Mouse (Mus musculus) kidney, postnatal 25 days (tissue): Measurements from ENCODE around the gene Ephb2.

Source experiments
- DNase-seq, 2 experiments: peaks; one replicate each; pipeline ENCODE4 v3.0.0; 2021; ENCODE audit warnings: mixed read lengths in 2 of 2

Gene Ephb2

DNA sequence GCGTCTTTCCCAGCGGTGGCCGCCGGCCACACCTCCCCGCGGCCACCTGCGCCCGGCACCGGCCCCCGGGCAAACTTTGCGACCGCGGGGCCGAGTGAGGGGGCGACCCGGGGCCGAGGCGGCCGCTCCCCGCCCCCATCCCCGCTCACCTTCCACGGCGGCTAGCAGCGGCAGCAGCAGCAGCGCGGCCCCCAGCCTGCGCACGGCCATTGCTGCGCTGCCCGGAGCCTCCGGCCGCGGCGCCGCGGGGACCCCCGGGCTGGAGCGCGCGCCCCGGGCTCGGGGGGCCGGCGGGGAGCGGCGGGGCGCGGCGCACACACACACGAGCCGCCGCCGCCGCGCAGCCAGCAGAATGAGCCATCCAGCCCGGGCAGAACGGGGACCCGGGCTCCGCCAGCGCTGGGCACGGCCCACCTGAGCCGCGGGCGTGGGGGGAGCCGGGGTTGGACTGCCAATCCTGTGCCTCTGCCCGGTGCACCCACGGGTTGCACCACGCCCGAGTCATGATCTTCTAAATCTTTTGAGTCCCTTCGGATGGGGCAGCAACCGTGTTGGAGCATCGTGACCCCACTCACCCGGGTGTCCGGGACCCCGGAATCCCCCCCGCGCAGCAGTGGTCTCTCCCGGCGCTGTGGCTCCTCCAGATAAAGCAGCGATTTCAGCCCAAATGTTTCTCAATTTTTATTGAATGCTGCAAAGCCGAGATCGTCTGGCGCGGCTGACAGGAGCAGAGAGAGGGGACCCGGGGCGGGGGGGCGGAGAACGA is at the start of gene Ephb2:
TSS of gene Ephb2 (minus strand) at position 368 of the 766 bp plus-strand sequence.
- DNase-seq: peak; percentile 67 to 72

- peak in 1 of 2 experiments; percentile 56 for DNase-seq
These were observed 42.8 kb upstream of the Ephb2 start for GRCm38 (mm10) chr4:136878601-136879000.

- no peak for DNase-seq
These were observed 42.4 kb upstream of the Ephb2 start for GRCm38 (mm10) chr4:136878171-136878570.

DNA sequence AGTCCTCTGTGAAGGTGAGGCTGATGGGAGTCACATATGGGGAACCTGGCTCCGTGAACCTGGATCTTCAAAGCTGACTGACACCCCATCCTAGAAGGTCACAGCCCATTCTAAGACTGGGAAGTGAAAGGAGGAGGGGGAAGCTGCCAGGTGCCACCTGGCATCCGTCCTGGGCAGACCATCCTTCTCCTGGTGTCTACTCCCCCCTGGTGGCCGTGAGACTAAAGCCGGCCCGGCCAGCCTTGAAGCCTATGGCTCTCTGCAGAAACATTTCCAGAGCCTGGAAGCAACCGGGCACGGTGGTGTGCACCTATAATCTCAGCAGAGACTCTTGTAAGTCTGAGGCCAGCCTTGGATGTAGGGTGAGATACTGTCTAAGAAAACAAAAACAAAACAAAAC is 41.2 kb upstream of the Ephb2 start:
- DNase-seq: peak; percentile 55 to 61

- DNase-seq: no peak
These were observed 39.2 kb upstream of the Ephb2 start for GRCm38 (mm10) chr4:136875012-136875411.

DNA sequence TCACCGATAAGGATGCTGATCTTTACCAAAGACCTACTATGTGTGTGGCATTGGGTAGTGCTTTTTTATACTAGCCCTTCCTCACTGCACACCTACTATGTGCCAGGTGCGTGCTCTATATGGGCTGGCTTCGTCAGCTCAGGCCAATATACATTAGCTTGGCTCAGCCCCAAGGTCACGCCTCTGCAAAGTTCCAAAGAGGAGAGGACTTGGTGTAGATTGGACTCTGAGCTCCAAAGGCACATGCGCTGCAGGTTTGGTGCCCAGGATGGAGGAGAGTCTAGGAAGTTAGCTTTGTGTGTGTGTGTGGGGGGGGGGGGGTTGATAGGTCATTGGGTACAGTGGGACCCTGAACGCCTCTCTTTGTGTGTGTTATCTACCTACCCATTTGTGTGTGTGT is 32.6 kb upstream of the Ephb2 start:
- DNase-seq: no peak

- DNase-seq: no peak
These were observed 32.0 kb upstream of the Ephb2 start for GRCm38 (mm10) chr4:136867690-136868345.

GRCm38 (mm10) chr4:136865531-136865930 is 29.7 kb upstream of the Ephb2 start:
- DNase-seq: no peak

DNA sequence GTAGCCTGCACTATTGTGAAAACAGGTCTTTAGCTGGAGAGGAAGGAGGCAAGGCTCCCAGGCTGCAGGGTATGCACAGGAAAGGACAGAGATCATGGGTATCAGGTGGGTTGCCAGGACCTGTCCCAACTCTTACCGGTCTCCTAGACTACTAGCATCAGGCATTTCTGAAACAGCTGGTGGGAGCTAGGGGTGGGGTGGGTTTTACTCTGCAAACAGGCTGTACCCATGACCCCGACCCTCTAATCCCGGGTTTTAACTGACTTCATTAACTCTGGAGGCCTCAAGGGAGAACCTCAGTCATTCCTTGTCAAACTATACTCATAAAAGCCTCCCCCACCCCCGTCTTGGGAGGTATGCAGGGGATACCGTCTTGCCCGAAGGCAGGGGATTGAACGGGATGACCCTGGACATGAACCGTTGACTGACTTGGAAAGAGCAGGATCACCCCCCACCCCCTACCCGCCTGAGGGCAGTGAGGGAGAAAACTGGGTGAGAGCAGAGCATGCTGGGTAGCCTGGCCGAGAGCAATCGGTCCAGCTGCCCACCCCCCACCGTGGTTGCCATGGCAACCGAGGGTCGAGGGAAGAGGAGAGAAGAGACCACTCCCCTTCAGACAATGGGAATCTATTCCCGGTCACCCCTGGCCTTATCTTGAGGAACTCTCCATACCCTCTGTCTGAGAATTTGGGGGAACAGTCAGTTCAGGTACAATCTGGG is 29.1 kb upstream of the Ephb2 start:
- DNase-seq: no peak

DNA sequence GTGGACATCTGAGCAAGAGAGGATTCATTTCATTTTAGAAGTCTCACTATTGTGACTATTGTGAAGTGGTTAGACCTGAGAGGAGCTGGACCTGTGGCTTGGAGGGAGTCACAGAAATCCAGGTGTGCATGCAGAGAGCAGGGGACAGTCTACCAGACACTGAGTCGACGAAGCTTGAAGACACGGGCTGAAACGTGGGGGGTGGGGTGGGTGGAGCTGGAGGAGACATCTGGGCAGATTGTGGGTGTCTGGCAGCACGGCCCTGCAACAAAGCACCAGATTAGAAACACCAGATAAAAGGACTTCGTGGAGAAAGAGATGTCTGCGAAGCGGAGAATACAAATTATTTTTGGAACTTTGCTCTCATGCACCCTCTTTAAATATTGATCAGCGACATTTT is 27.7 kb upstream of the Ephb2 start:
- no peak for DNase-seq

DNA sequence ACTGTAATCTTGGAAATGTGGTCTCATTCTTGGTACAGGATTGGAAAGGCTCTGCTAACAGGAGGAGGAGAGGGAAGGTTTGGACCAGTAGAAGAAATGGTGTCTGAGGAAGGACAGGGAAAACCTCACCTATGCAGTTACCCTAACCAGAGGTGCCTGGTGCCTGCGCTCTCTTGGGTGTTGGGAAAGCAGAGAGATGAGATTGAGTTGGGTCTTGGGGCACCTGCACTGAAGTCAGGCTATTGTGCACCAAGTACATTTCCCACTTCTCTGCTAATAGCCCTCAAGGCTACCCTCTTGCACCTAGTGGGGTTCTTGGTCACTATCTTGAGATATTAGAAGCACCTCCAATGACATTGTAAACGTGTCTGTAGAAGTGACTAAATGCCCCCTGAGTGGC is 26.6 kb upstream of the Ephb2 start:
- DNase-seq: no peak

DNA sequence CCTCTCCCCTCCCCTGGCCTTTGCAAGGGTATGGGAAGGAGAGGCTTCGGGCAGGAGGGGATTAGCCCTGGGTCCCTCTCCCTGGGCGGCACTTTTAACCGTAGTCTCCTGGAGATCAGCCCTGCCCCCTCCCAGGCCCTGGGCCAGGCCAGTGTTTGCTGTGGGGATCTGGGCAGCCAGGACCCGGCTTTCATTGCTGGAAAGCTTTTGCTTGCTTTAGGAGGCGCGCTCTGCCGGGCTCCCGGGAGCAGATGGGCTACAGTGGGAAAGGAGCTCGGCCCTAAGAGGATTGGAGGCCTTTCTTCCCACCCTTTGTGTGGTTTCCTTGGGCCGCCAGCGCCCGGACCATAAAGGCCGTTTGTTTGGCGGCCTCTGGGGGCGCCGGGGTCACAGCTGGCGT is 26.0 kb upstream of the Ephb2 start:
- DNase-seq: no peak

- DNase-seq: no peak
These were observed 24.2 kb upstream of the Ephb2 start for GRCm38 (mm10) chr4:136860022-136860421.

DNA sequence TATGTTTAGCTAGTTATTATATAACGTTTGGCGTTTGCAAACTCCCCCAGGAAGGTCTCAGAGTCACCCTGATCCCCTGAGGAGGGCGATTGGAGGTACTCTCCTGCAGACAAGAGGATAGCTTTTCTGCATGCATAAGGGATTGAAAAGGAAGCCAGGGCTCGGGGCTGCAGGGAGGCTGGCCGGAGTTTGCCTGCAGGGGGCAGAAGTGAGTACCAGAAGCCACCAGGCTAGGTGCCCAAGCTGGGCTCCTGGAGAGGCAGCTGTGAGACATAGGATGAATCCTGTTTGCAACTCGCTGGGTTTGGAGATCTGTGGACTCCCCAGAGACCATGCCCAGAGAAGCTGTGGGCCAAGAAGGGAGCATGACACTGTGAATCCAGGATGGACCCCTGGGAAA is 19.3 kb upstream of the Ephb2 start:
- DNase-seq: peak in 1 of 2 experiments; percentile 20

- no peak for DNase-seq
These were observed 17.2 kb upstream of the Ephb2 start for GRCm38 (mm10) chr4:136852989-136853388.

DNA sequence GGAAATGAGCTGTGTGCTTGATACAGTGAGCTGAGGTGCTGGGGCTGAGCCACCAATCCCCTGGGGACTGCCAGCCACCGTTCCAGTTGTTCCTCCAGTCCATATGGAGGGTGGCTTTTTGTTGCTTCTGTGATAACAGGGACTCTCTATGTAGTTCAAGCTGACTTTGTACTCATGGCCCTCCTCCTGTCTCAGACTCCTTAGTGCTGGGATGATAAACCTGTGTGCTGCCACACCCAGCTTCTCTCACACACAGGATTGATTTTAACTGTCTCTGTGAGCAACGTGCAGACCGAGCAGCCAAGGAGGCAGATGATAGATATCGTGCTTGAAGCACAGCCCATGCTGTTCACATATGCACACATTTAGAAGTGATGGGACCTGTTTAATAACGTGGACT is 16.3 kb upstream of the Ephb2 start:
- no peak for DNase-seq

GRCm38 (mm10) chr4:136848565-136848964 is 12.8 kb upstream of the Ephb2 start:
- DNase-seq: no peak

DNA sequence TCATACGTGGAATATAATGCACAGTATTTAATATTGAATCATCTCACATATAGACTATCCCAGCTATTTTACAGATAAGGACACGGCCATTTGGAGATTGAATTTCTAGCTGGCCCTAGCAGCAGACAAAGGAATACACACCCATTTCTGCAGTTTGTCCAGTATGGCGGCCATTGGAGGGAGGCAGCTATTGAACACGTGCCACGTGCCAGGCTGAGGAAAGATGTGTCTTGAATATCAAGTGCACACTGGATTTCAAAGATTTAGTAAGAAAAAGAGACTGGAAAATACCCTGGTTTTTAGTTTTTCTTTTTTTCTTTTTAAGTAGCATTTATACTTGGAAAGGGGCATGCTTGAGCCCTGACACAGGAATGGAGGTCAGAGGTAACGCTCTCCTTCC is 11.4 kb upstream of the Ephb2 start:
- no peak for DNase-seq

- no peak for DNase-seq
These were observed 7.0 kb upstream of the Ephb2 start for GRCm38 (mm10) chr4:136842802-136843201.

DNA sequence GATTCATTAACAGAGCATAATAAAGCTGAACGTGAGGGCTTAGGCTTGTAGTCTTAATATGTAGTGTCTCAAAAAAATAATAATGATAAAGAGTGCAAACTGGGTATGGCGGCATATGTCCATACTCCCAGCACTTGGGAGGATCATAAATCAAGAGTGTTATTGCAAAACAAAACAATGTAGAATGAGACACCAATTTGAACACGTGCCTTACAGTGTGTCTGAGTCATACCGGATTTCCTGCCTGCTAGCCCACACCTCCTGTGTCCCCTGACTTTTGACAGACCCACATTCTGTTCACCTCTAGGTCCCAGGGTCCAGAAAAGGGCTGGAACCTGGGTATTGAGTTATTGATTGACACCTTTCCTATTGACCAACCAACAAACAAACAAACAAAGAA is 6.2 kb upstream of the Ephb2 start:
- no peak for DNase-seq

DNA sequence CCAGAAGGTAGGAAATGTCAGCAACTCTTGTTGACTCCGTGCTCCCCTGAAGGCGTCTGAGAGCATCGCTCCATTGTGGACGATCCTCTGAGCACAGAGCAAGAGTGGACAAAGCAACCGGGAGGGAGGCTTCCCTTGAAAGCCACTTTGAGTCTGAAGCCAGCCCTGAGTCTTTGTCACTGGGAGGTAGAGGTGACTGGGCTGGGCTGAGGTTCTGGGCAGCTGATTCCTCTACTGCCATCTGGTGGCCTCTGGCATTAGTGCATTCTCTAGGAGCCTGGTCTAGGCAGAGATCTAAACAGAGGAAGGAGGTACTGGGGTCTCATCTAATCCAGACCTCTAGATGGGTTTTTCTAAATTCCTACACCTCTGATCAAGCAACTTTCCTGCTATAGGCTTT is 5.3 kb upstream of the Ephb2 start:
- DNase-seq: peak; percentile 74 to 87

- DNase-seq: no peak
These were observed 2.7 kb upstream of the Ephb2 start for GRCm38 (mm10) chr4:136838462-136838861.

DNA sequence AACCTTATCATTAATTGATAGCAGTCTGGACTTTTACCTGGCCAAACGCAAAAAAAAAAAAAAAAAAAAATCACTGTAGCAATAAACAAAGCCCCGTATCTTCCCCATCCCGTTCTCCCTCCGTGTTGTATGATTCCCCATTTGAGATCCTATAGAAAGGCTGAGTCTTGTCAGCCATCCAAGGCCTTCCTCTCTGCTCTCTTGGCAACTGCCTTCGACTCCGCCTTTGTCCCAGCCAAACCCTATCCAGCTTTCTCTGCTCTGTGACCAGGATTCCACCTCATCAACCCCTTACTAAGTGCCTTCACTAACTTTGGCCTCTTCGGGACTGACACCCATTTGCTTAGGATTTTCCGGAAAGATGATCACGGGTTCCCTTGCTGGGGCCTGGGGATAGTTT is 2.2 kb upstream of the Ephb2 start:
- no peak for DNase-seq

DNA sequence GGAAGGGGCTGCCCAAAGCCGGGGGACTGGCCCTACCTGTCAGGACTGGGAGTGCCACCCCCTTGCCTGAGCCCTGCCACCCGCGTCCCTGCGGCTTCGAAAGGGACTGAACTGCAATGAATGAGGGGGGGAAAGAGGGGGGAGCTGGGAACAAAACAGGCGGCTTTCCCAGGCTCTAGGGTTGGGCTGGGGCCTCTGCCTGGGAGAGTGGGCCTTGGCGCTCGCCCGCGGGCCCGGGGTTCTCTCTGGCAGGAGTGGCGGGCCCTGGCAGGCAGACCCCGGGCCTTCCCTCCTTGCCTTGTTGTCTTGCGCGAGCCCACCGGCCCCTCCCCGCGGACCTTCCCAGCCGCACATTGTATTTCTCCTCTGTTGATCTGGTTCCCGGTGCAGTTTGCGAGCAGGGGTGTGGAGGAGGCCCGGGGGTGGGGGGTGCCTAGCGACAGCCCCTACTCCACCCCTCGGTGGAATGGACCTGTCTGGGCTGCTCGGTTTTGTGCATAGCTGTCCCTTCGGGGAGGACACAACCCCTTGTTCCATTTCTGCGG is 671 bp upstream of the Ephb2 start:
- no peak for DNase-seq
